Mouse (Mus musculus) cortical plate, adult 2 months (tissue): ENCODE results near the gene Rwdd4a.

Experiments
- CTCF ChIP-seq: fragments of 200-500 bp; IDR thresholded peaks from 2 replicates; pipeline ENCODE4 v1.5.1; 2011; ENCODE audit warnings: mild to moderate bottlenecking, control low read depth, low read length; ENCODE audit not compliant: insufficient read depth; ENCODE audit errors: extremely low read depth
- POLR2A ChIP-seq: fragments of 200-500 bp; IDR thresholded peaks from 2 replicates; pipeline ENCODE4 v1.6.1; 2011; ENCODE audit warnings: mild to moderate bottlenecking, low read length, control low read depth; ENCODE audit not compliant: insufficient read depth; ENCODE audit errors: extremely low read depth

DNA sequence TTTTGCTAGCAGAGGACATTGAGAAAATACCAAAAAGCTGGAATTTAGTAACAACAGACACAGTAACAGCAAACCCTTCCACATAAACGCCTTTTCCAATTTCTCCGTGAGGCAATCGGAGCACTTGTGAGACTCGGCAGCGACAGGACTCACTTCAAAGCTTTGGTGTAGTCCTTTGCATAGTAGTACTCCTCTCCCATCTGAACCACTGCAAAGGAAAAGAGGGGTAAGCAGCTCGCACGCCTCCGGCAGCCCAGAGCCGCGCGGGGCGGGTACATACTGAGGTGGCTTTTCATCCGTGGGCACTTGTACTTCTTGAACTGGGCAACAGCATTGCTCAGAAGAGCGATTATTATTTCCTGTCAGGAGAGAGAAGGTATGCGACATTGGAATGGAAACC lies 19.9 kb upstream of the Rwdd4a start:
- no peak for TF ChIP-seq CTCF
- no peak for TF ChIP-seq POLR2A
